Mouse (Mus musculus): Measurements from ENCODE around the gene Slc36a1. TPM values are rescaled to one million over a fixed set of nuclear protein-coding genes. Genes with fewer than 3 reads are reported as not detected.

The Slc36a1 gene
- 10 to 100 TPM; 75.4 to 76.4 TPM for total RNA-seq (2021)

GRCm38 (mm10) chr11:55204159-55204596 lies at the start of gene Slc36a1:
Gene Slc36a1 (plus strand): TSS chr11:55204350.
- DNase-seq (ENCODE audit: low spot score in 2 of 2), result peak; percentile 94 to 97
- intact Hi-C loops (cut with DNase I), result loop anchor here (1.0 to 5.0 kb wide), 3 partner anchors 33 to 238 kb away; no protein-coding TSS in a partner anchor

- no peak for DNase-seq (ENCODE audit: low spot score in 2 of 2)
- intact Hi-C loops (cut with DNase I), result loop anchor here (5.0 kb wide), 2 partner anchors 67 to 107 kb away; no protein-coding TSS in a partner anchor
These were observed 49.6 kb upstream of the Slc36a1 start for GRCm38 (mm10) chr11:55154398-55155069.

GRCm38 (mm10) chr11:55155070-55155421 lies 49.1 kb upstream of the Slc36a1 start:
- no peak for DNase-seq (ENCODE audit: low spot score in 2 of 2)
- intact Hi-C loops (cut with DNase I), result loop anchor here (5.0 kb wide), 2 partner anchors 68 to 108 kb away; no protein-coding TSS in a partner anchor

- peak; percentile 52 to 78 for DNase-seq (ENCODE audit: low spot score in 2 of 2)
- intact Hi-C loops (cut with DNase I), result loop anchor here (5.0 kb wide), 2 partner anchors 72 to 112 kb away; no protein-coding TSS in a partner anchor
These were observed 45.3 kb upstream of the Slc36a1 start for GRCm38 (mm10) chr11:55158785-55159359.

GRCm38 (mm10) chr11:55162670-55163069 lies 41.5 kb upstream of the Slc36a1 start:
- intact Hi-C loops (cut with DNase I), result loop anchor here (2.0 to 5.0 kb wide), 2 partner anchors 75 to 222 kb away; no protein-coding TSS in a partner anchor
- DNase-seq (ENCODE audit: low spot score in 2 of 2), result peak; percentile 48 to 55

GRCm38 (mm10) chr11:55164723-55165122 lies 39.4 kb upstream of the Slc36a1 start:
- intact Hi-C loops (cut with DNase I), result loop anchor here (5.0 kb wide), 1 partner anchor 73 kb away; no protein-coding TSS in a partner anchor

GRCm38 (mm10) chr11:55165748-55166147 lies 38.4 kb upstream of the Slc36a1 start:
- intact Hi-C loops (cut with DNase I), result no loop called here

More at GRCm38 (mm10) chr11:55164723-55165122, 39.4 kb upstream of the Slc36a1 start:
- DNase-seq (ENCODE audit: low spot score in 2 of 2), result peak; percentile 24 to 37

GRCm38 (mm10) chr11:55168504-55168903 lies 35.6 kb upstream of the Slc36a1 start:
- intact Hi-C loops (cut with DNase I), result no loop called here
- DNase-seq (ENCODE audit: low spot score in 2 of 2), result no peak

More at GRCm38 (mm10) chr11:55165748-55166147, 38.4 kb upstream of the Slc36a1 start:
- no peak for DNase-seq (ENCODE audit: low spot score in 2 of 2)

- intact Hi-C loops (cut with DNase I), result no loop called here
- DNase-seq (ENCODE audit: low spot score in 2 of 2), result no peak
These were observed 35.2 kb upstream of the Slc36a1 start for GRCm38 (mm10) chr11:55168914-55169313.

GRCm38 (mm10) chr11:55170501-55170900 lies 33.6 kb upstream of the Slc36a1 start:
- DNase-seq (ENCODE audit: low spot score in 2 of 2), result no peak
- intact Hi-C loops (cut with DNase I), result no loop called here

GRCm38 (mm10) chr11:55178830-55179229 lies 25.3 kb upstream of the Slc36a1 start:
- intact Hi-C loops (cut with DNase I), result no loop called here
- no peak for DNase-seq (ENCODE audit: low spot score in 2 of 2)

GRCm38 (mm10) chr11:55179856-55180255 lies 24.3 kb upstream of the Slc36a1 start:
- DNase-seq (ENCODE audit: low spot score in 2 of 2), result no peak
- intact Hi-C loops (cut with DNase I), result no loop called here

- intact Hi-C loops (cut with DNase I), result no loop called here
- no peak for DNase-seq (ENCODE audit: low spot score in 2 of 2)
These were observed 21.0 kb upstream of the Slc36a1 start for GRCm38 (mm10) chr11:55183124-55183523.

- intact Hi-C loops (cut with DNase I), result no loop called here
- no peak for DNase-seq (ENCODE audit: low spot score in 2 of 2)
These were observed 19.9 kb upstream of the Slc36a1 start for GRCm38 (mm10) chr11:55184246-55184645.

- intact Hi-C loops (cut with DNase I), result no loop called here
These were observed 19.3 kb upstream of the Slc36a1 start, which contains the start of gene Slc36a2 for GRCm38 (mm10) chr11:55184733-55185291. Gene Slc36a2 (minus strand): TSS chr11:55185077.

GRCm38 (mm10) chr11:55187292-55187691 lies 16.9 kb upstream of the Slc36a1 start:
- no peak for DNase-seq (ENCODE audit: low spot score in 2 of 2)
- intact Hi-C loops (cut with DNase I), result no loop called here

More at GRCm38 (mm10) chr11:55184733-55185291, 19.3 kb upstream of the Slc36a1 start, which contains the start of gene Slc36a2:
- DNase-seq (ENCODE audit: low spot score in 2 of 2), result no peak

- DNase-seq (ENCODE audit: low spot score in 2 of 2), result no peak
- intact Hi-C loops (cut with DNase I), result no loop called here
These were observed 16.4 kb upstream of the Slc36a1 start for GRCm38 (mm10) chr11:55187777-55188176.

- DNase-seq (ENCODE audit: low spot score in 2 of 2), result no peak
- intact Hi-C loops (cut with DNase I), result no loop called here
These were observed 13.9 kb upstream of the Slc36a1 start for GRCm38 (mm10) chr11:55190216-55190615.

GRCm38 (mm10) chr11:55197086-55197485 lies 7.1 kb upstream of the Slc36a1 start:
- no peak for DNase-seq (ENCODE audit: low spot score in 2 of 2)
- intact Hi-C loops (cut with DNase I), result no loop called here
